Mouse (Mus musculus): ENCODE measurements around the gene Mia. TPM values are rescaled to one million over a fixed set of nuclear protein-coding genes. Genes with fewer than 3 reads are reported as not detected.

Mia gene
- polyA plus RNA-seq (2012; rRNA removed; ENCODE audit: low replicate concordance) = 1.1 TPM in 1 of 2 replicates, not detected in the other

GRCm38 (mm10) chr7:27180837-27181695 lies at the start of gene Mia, which contains the start of gene Gm21983:
Mia (minus strand) TSS chr7:27181157.
Gm21983 (minus strand) TSS chr7:27181086.

GRCm38 (mm10) chr7:27228281-27228821 lies 47.4 kb upstream of the Mia start, which contains the start of gene Itpkc:
Itpkc (minus strand) TSS chr7:27228661.

GRCm38 (mm10) chr7:27195681-27196611 lies 15.0 kb upstream of the Mia start, which contains the start of the genes BC024978 and Snrpa:
BC024978 (plus strand) TSS chr7:27195781.
Snrpa (minus strand) TSS chr7:27196271.

GRCm38 (mm10) chr7:27178324-27179216 lies 2.4 kb downstream of the Mia start, which contains the start of gene Rab4b:
Rab4b (minus strand) TSS chr7:27178896.

GRCm38 (mm10) chr7:27166614-27167474 lies 14.1 kb downstream of the Mia start, which contains the start of gene Egln2:
Egln2 (minus strand) TSS chr7:27166802.

GRCm38 (mm10) chr7:27153205-27153764 lies 27.7 kb downstream of the Mia start, which contains the start of gene Cyp2t4:
Cyp2t4 (plus strand) TSS chr7:27153714.

Other genes starting within 250 kb of the Mia start
- not detected in 2 replicates for gene Cyp2a22, start 241.8 kb downstream of the Mia start, polyA plus RNA-seq (2012; rRNA removed; ENCODE audit: low replicate concordance)
- gene Cyp2a12, start 152.1 kb downstream of the Mia start, polyA plus RNA-seq (2012; rRNA removed; ENCODE audit: low replicate concordance) = 0.06 and 0.24 TPM in 2 replicates
- gene Cyp2f2, start 61.2 kb downstream of the Mia start, polyA plus RNA-seq (2012; rRNA removed; ENCODE audit: low replicate concordance) = 9.0 and 14.8 TPM in 2 replicates
- gene Cyp2t4, start 27.4 kb downstream of the Mia start, polyA plus RNA-seq (2012; rRNA removed; ENCODE audit: low replicate concordance) = not detected in 2 replicates
- 83.5 and 96.6 TPM in 2 replicates for gene Egln2, start 14.4 kb downstream of the Mia start, polyA plus RNA-seq (2012; rRNA removed; ENCODE audit: low replicate concordance)
- 77.9 and 79.4 TPM in 2 replicates for gene Rab4b, start 2.3 kb downstream of the Mia start, polyA plus RNA-seq (2012; rRNA removed; ENCODE audit: low replicate concordance)
- gene Gm21983, start 71 bp downstream of the Mia start, polyA plus RNA-seq (2012; rRNA removed; ENCODE audit: low replicate concordance) = 0.17 TPM in 1 of 2 replicates, not detected in the other
- 20.1 and 21.9 TPM in 2 replicates for gene BC024978, start 14.6 kb upstream of the Mia start, polyA plus RNA-seq (2012; rRNA removed; ENCODE audit: low replicate concordance)
- gene Snrpa, start 15.1 kb upstream of the Mia start, polyA plus RNA-seq (2012; rRNA removed; ENCODE audit: low replicate concordance) = 111 and 233 TPM in 2 replicates
- 7.3 and 14.0 TPM in 2 replicates for gene Itpkc, start 47.5 kb upstream of the Mia start, polyA plus RNA-seq (2012; rRNA removed; ENCODE audit: low replicate concordance)
- gene Coq8b, start 51.9 kb upstream of the Mia start, polyA plus RNA-seq (2012; rRNA removed; ENCODE audit: low replicate concordance) = 50.2 and 54.2 TPM in 2 replicates
- gene Numbl, start 77.3 kb upstream of the Mia start, polyA plus RNA-seq (2012; rRNA removed; ENCODE audit: low replicate concordance) = 30.1 and 76.4 TPM in 2 replicates
- 418 and 455 TPM in 2 replicates for gene Ltbp4, start 156.5 kb upstream of the Mia start, polyA plus RNA-seq (2012; rRNA removed; ENCODE audit: low replicate concordance)
- gene Shkbp1, start 174.9 kb upstream of the Mia start, polyA plus RNA-seq (2012; rRNA removed; ENCODE audit: low replicate concordance) = 52.2 and 84.5 TPM in 2 replicates
- gene Gm20479, start 176.3 kb upstream of the Mia start, polyA plus RNA-seq (2012; rRNA removed; ENCODE audit: low replicate concordance) = 3.5 TPM in 1 of 2 replicates, not detected in the other